Mouse (Mus musculus) C2C12 (cell line): ENCODE data around the gene Mapt. TPM values are rescaled to one million over a fixed set of nuclear protein-coding genes. Genes with fewer than 3 reads are reported as not detected.

Experiments used
- H3K27me3 ChIP-seq: one replicate; pipeline ENCODE4 v1.6.1; 2011; ENCODE audit not compliant: control insufficient read depth, insufficient read depth, insufficient read length
- H3K36me3 ChIP-seq: one replicate; pipeline ENCODE4 v1.6.1; 2011; ENCODE audit not compliant: control insufficient read depth, insufficient read depth
- H3K4me3 ChIP-seq: one replicate; pipeline ENCODE4 v1.5.1; 2011; ENCODE audit warnings: mild to moderate bottlenecking, control low read depth; ENCODE audit not compliant: poor library complexity, insufficient read depth, severe bottlenecking
- H3K79me2 ChIP-seq: one replicate; pipeline ENCODE4 v1.6.1; 2011; ENCODE audit not compliant: control insufficient read depth, insufficient read depth
- H3K79me3 ChIP-seq: one replicate; pipeline ENCODE4 v1.6.1; 2011; ENCODE audit warnings: low read depth, control low read depth
- H3ac ChIP-seq: one replicate; pipeline ENCODE3; 2011; ENCODE audit warnings: low read depth; ENCODE audit not compliant: control insufficient read depth, insufficient read length
- CEBPB ChIP-seq: IDR thresholded peaks from one replicate; pipeline ENCODE4 v1.6.1; 2011; ENCODE audit warnings: low read depth, mild to moderate bottlenecking, control low read depth, moderate library complexity
- CTCF ChIP-seq: IDR thresholded peaks from one replicate; pipeline ENCODE4 v1.5.1; 2011; ENCODE audit not compliant: control insufficient read depth, insufficient read depth, insufficient read length
- FOSL1 ChIP-seq: IDR thresholded peaks from one replicate; pipeline ENCODE4 v1.8.0; 2011; ENCODE audit warnings: mild to moderate bottlenecking, low read length; ENCODE audit not compliant: poor library complexity, insufficient read depth, severe bottlenecking
- MAX ChIP-seq: IDR thresholded peaks from one replicate; pipeline ENCODE4 v1.6.1; 2011; ENCODE audit warnings: mild to moderate bottlenecking, control low read depth
- MYOD1 ChIP-seq: IDR thresholded peaks from one replicate; pipeline ENCODE4 v1.6.1; 2011; ENCODE audit warnings: low read depth; ENCODE audit not compliant: control insufficient read depth, insufficient read length
- MYOG ChIP-seq: IDR thresholded peaks from one replicate; pipeline ENCODE4 v1.6.1; 2011; ENCODE audit not compliant: control insufficient read depth, insufficient read length; ENCODE audit errors: extremely low read depth
- USF1 ChIP-seq: IDR thresholded peaks from one replicate; pipeline ENCODE4 v1.6.1; 2011; ENCODE audit warnings: low read depth, mild to moderate bottlenecking, control low read depth, moderate library complexity
- polyA plus RNA-seq: library from polyadenylated mRNA; unstranded; fragments of >200 nt; fragmentation: generic; extraction: Trizol; gene quantifications from one replicate; pipeline ENCODE4 v1.2.1, GENCODE M21; 2012; ENCODE audit warnings: missing spikeins

The Mapt gene
- polyA plus RNA-seq, 1 experiment = 2.6 TPM

DNA sequence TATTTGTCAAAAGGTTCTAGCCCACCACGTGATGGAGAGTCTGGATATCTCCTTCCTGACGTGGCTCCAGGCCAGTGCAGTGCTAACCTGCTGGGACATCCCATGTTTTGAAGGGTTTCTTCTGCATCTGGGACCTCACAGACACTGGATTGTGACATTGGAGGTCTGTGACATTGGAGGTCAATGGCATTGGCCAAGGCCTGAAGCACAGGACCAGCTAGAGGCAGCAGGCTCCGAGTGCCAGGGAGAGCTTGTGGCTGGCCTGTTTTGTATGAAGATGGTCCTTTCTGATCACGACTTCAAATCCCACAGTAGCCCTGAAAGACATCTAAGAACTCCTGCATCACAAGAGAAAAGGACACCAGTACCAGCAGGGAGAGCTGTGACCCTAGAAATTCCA, 99.0 kb downstream of the Mapt start:
- H3K79me3 ChIP-seq = no peaks in the 10 kb centered on the region
- peaks cover 36% of the 10 kb centered on the region for H3K36me3 ChIP-seq
- H3K4me3 ChIP-seq = no peak overlapping the region
- H3K27me3 ChIP-seq = no peaks in the 10 kb centered on the region
- no peak for TF ChIP-seq FOSL1
- TF ChIP-seq MAX = no peak
- no peak for TF ChIP-seq MYOG
- no peak for TF ChIP-seq CEBPB
- TF ChIP-seq CTCF = no peak
- TF ChIP-seq MYOD1 = no peak
- no peak overlapping the region for H3ac ChIP-seq
- H3K79me2 ChIP-seq = no peaks in the 10 kb centered on the region

DNA sequence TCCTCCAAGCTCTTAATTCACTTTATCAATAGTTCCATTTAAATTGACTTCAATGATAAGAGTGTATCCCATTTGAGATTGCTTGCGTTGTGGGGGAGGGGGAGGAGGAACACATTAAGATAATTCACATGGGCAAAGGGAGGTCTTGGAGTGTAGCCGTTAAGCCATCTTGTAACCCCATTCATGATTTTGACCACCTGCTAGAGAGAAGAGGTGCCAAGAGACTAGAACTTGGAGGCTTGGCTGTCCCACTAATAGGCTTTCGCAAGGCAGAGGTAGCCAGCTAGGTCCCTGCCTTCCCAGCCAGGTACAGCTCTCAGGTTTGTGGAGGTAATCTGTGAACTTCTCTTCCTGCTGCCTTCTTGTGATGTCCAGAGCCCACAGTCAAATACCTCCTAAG, 100.0 kb downstream of the Mapt start:
- Histone ChIP-seq H3K79me2 (no peaks in the 10 kb centered on the region), H3K79me3 (no peaks in the 10 kb centered on the region), H3K27me3 (no peaks in the 10 kb centered on the region), H3ac (no peak overlapping the region), H3K4me3 (no peak overlapping the region), H3K36me3 (peaks cover 47% of the 10 kb centered on the region)
- TF ChIP-seq MYOG (no peak), CTCF (no peak), USF1 (no peak), CEBPB (no peak), MAX (no peak), MYOD1 (no peak), FOSL1 (no peak)

DNA sequence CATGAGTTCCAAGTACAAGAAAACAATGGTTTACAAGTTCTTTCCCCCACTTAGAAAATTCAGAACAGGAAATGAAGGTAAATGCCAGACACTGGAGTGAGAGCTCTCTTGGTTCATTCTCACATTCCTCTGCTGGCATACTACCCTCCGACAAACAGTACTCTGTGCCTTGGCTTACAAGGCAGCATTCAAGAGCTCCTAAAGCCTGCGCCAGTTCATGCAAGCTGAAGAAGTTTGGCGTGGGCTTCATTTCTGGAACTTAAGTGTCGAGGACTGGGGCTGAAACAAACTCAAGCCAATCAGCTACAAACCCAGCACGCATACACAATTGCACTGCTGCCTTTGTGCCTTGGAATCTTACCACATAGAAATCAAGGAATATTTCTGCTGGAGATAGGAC, 100.9 kb downstream of the Mapt start:
- H3K79me2 ChIP-seq = no peaks in the 10 kb centered on the region
- no peak overlapping the region for H3K4me3 ChIP-seq
- TF ChIP-seq CEBPB (no peak), MAX (no peak), MYOD1 (no peak), MYOG (no peak), USF1 (no peak), FOSL1 (no peak), CTCF (no peak)
- H3K36me3 ChIP-seq = peaks cover 55% of the 10 kb centered on the region
- no peak overlapping the region for H3ac ChIP-seq
- no peaks in the 10 kb centered on the region for H3K79me3 ChIP-seq
- no peaks in the 10 kb centered on the region for H3K27me3 ChIP-seq

DNA sequence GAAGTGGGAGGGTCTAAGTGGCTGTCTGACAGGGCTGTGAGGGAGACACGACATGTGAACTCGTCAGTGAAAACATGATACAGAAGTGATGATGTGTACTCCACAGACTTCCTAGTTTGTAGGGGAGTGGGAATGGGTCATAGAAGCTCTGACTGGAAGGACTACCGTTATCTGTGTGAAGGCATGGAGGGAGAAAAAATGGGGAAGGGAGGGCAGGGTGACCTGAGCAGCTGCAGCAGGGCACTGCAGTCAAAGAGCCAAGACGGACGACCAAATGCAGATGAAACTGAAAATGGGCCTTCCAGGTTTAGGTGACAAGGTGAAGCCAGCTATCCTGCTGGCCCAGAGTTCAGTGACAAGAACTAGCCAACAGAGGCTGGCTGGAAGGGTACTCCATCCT, 102.9 kb downstream of the Mapt start:
- Histone ChIP-seq H3ac (no peak overlapping the region), H3K79me3 (no peaks in the 10 kb centered on the region), H3K27me3 (no peaks in the 10 kb centered on the region), H3K79me2 (no peaks in the 10 kb centered on the region), H3K4me3 (no peak overlapping the region), H3K36me3 (peaks cover 75% of the 10 kb centered on the region)
- TF ChIP-seq MYOD1 (no peak), CTCF (no peak), MAX (no peak), MYOG (no peak)

DNA sequence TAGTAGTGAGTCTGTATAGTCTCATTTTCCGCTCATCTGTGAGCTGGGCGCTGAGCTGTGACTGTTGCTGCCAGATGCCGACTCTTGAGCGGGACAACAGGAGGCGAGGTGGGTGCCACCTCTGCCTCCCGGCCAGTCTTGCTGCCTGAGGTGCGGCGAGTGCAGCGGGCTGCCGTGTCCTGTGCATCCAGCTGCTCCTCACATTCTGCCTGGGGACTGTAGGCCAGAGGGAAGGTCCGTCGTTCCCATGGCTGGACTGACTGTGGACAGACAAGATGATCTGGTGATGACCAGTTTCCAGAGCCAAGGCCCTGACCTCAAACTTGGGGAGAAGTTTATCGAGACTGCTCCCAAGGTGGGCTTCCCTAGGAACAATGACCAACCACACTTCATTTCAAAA, 103.8 kb downstream of the Mapt start:
- TF ChIP-seq CEBPB = no peak
- peaks cover 82% of the 10 kb centered on the region for H3K36me3 ChIP-seq

DNA sequence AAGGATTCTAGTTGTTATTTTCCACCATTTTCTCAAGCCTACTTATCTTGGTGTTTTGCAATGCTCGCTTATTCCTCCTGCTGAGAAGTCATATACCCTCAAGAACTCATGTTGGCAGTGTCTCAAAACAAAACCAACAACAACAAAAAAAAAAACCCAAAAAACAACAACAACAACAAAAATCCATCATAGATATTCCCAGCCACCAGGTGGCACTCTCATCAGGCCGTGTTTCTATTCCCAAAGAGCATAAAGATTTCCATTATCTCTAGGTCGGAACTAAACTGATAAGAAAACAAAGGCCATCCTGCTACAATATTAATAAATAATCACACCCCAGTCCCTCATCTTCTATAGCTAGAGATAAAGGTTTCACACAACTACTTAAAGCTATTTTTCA, 115.7 kb downstream of the Mapt start:
- TF ChIP-seq USF1 (no peak), MYOG (no peak), MYOD1 (no peak), MAX (no peak), CTCF (no peak), FOSL1 (no peak), CEBPB (no peak)
- Histone ChIP-seq H3K79me3 (peaks cover 4% of the 10 kb centered on the region), H3K27me3 (no peaks in the 10 kb centered on the region), H3K4me3 (no peak overlapping the region), H3ac (no peak overlapping the region), H3K36me3 (peaks cover 88% of the 10 kb centered on the region), H3K79me2 (peaks cover 17% of the 10 kb centered on the region)

More for the DNA sequence above, 103.8 kb downstream of the Mapt start:
- H3K79me2 ChIP-seq = no peaks in the 10 kb centered on the region
- H3K79me3 ChIP-seq = no peaks in the 10 kb centered on the region
- H3ac ChIP-seq = no peak overlapping the region
- H3K27me3 ChIP-seq = no peaks in the 10 kb centered on the region
- no peak overlapping the region for H3K4me3 ChIP-seq
